Mouse (Mus musculus): ENCODE measurements around the gene Ecm2.
A peak's percentile ranks its signal among the peaks of the same experiment; 100 is the strongest.

The Ecm2 gene

GRCm38 (mm10) chr13:49518761-49519160 lies 14.2 kb downstream of the Ecm2 start:
- no peak for DNase-seq

GRCm38 (mm10) chr13:49526235-49526634 lies 21.6 kb downstream of the Ecm2 start:
- no peak for DNase-seq

GRCm38 (mm10) chr13:49530636-49531035 lies 26.0 kb downstream of the Ecm2 start:
- DNase-seq = no peak

DNA sequence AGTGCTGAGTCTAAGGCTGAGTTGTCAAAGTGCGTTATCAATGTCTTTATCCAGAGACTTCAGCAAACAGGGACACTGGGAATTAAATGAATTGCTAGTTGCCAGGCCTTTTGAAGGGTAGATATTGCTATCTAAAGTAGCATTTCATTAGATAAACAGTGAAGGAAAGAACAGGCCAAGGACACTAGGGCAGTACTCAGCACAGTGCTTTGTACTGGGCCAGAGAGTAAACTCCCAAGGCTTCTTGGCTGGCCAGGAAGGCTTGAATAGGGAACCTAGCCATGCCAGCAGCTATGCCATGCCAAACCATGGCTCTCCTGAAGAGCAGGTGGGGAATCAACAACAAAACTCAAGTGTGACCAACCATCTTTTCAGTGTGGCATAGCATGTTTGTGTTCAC lies 32.3 kb downstream of the Ecm2 start:
- DNase-seq = no peak

DNA sequence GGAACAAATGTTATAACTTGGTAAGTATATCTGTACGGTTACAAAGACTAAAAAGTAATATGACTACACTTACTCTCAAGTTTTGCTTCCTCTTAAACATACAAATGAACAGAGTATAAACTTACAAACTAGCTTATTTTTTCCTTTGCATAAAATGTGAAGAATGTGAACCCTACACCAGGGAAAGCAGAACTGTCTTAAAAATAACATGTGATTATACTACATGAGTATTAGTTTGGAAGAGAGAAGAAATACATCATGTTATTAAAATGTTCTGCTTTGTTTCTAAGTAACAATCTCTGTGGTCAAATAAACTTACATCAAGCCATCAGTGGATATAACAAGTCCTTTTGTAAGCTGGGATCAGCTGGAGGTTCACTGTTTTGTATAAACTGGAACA lies 34.1 kb downstream of the Ecm2 start:
- no peak for DNase-seq

GRCm38 (mm10) chr13:49544279-49544678 lies 39.7 kb downstream of the Ecm2 start, which contains the start of gene Aspn:
Aspn (plus strand) TSS chr13:49544443.
- DNase-seq = no peak

- no peak for DNase-seq
These were observed 41.0 kb downstream of the Ecm2 start for GRCm38 (mm10) chr13:49545646-49546045.

DNA sequence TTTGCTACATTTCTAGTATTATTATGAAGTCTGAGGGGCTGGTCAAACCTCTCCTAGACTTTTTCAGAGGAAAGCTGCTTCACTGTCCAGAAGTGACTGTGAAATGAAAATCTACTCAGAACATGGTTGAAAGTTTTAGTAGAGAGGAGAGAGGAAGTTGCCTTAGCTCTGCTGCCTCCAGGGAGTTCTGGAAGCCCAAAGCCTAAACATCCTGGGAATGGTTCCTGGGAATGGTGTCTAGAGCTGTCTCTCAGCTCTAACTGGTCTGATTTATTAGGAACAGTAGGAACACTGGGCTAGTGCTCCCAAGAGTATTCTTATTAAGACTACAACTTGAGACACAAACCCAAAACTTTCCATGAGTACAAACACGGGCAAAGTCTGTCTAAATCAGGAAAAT lies 41.9 kb downstream of the Ecm2 start:
- DNase-seq = no peak

- no peak for DNase-seq
These were observed 43.0 kb downstream of the Ecm2 start for GRCm38 (mm10) chr13:49547563-49548150.

DNA sequence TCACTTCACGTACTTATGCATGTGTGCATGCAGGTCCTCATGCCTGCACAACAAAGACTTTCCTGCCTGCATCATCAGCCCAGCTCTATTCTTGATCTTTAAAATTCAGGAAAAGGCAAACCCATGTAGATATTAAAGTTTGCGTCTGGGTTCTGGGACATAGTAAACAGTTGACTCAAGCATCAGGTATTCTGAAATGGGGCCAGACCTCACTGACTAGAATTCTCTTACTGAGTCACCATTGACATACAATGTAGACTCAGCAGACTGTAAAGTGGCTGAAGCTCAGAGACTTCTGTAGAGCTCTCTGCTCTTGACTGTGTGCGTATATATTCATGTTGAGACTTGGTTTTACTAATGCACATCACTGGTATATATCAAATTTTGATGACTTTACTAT lies 45.0 kb downstream of the Ecm2 start:
- DNase-seq = no peak

DNA sequence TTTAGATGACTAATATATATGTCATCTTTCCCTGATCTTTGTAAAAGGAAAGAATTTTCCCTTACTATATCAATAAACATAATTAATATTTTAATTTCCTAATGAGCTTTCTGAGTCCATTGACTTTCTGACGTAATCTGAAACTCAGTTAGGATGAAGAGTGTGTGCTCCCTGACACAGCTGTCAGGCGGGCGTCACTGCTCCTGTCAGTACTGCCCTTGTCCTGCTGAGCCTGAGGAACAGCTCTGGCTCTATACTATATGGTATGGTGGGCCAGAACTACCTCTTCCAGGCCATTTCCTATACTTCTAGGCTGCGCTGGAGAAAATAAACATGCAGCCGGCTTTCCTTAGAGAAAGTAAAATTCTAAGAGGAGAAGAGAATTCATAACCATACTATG lies 49.9 kb downstream of the Ecm2 start:
- no peak for DNase-seq

DNA sequence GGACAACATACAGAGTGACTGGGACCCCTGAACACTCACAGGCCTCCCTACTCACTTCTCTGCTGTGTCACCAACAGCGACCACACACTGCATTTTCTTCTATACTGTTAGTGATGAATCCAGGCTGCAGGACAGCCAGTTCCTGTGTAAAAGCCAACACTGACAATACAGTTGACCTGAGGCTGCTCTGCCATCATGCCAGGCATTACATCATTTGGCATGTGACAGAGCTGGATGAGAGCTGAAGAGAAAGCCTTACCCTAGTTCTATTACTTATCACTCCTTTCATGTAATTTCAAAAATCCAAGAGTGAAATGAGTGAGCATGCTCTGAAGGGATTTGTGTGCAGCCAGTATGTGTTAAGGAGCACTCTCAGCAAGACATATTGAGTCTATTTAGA lies 51.6 kb downstream of the Ecm2 start:
- no peak for DNase-seq

DNA sequence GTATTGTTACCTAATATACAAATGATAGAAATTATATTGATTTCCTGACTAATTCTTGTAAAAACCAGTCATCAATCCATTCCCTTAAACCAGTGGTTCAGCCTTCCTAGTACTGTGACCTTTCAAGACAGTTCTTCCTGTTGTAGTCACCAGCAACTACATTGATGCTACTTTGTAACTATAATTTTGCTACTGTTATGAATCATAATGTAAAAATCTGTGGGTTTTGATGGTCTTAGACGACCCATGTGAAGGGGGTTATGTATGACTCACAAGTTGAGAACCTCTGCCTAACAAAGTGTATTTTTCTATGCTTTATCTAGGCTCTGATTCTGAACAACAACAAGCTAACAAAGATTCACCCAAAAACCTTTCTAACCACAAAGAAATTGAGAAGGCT lies 52.3 kb downstream of the Ecm2 start:
- DNase-seq = no peak

DNA sequence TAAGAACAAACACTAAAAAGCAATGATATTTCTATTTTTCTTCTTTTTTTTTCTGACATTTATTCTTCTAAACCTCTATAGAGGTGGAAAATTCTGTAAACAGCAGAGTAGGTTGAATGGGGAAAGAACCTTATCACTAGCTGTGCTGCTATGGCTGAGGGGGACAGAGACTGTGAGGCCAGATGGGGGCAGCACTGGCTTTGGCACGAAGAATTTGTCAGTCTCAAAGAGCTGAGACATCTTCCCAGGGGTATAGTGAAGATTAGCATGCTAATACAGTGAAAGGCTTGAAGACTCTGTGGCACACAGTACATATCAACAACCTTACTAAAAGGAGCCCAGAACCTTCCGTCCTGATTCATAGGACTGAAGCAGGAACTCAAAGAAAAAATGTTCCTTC lies 54.6 kb downstream of the Ecm2 start:
- DNase-seq = peak; percentile 51

GRCm38 (mm10) chr13:49560886-49561285 lies 56.3 kb downstream of the Ecm2 start:
- no peak for DNase-seq

- DNase-seq = no peak
These were observed 59.7 kb downstream of the Ecm2 start for GRCm38 (mm10) chr13:49564347-49564746.

DNA sequence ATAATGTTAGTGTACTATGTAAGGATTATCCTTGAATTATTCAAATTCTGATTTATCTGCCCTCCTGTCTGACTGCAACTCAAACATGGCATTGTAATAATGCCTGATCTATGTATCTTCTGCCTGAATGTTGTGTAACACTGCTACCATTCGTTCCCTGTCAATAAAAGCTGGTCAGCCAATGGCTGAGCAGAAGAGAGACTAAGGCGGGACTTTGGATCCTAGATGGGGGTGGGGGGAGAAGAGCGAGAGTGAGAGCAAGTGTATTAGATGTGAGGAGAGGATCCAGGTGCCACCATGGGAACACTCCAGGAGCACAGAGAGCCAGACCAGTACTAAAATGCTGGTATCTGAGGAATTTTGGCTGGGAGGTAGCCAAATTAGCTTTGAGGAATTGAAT lies 65.8 kb downstream of the Ecm2 start:
- DNase-seq = no peak

DNA sequence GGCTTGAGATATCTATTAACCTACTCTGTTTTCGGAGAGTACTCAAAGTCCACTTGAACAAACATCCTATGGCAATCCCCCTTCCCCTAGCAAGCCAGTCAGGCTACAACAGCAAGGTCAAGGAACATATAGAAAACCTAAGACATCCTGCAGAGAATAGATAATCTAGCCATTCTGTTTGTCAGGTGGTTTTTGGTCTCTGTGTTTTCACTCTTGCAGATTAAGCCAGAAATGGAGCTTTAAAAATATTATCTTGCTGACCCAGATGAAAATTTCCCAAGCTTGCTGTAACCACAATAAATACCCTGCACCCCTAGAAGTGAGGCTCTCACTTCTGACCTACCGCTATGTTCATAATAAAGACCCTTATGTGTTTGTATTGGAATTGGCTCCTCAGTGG lies 66.8 kb downstream of the Ecm2 start:
- no peak for DNase-seq

DNA sequence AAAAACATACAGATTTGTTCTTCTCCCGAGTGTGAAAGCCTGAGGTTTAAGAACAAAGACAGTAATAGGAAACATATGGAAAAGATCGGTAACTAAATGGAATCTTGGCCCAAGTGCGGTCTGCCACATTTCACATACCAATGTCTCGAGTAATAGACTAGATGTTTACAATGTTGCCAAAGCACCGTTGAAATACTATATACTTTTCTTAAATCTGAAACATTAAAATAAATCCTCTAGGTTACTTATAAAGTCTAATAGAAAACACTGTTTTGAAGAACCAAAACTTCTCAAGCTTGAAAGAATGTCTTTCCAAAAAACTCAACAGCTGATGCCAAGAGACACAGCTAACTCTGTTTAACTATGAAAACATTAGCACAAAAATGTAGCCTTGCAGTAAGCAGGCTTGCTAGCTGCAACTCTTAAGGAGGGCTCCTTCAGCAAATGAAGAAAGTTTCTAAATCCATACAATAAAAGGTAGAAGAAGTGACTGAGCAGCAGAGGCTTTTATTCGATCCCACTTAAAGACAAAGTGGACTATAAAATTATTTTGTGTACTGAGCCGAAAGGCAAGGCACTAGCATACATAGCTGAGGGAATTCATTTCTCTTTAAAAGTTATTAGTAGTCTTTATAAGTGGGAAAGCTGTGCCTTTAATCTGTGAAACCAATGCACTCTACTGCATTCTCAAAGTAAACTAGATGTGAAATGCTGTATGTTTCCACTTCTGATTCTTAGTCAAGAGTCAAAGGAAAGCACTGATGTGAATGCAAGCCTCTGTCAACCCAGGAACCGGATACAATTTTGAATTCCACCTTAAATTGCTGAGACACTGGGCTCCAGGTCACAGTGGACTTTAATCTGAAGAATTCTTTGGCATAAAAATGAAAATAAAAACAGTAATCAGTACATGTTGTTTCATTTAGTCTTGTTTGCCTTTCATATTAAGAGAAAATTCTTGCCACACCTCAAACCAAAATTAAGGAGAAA lies 77.2 kb downstream of the Ecm2 start, which contains the start of gene Omd:
Omd (plus strand) TSS at position 922 of the 990 bp plus-strand sequence.
- DNase-seq = no peak
